Mouse (Mus musculus): ENCODE measurements around the gene Dop1a.

GRCm38 (mm10) chr9:86599723-86600303, 132.9 kb downstream of the Dop1a start:
- TF ChIP-seq POLR2A (IDR thresholded peaks at IDR 0.05; ENCODE audit: borderline replicate concordance, low read depth, low read length) (no peak), CTCF (IDR thresholded peaks at IDR 0.05; ENCODE audit: low read depth, low read length) (no peak)
